Mouse (Mus musculus): ENCODE measurements at regions not wholly inside any gene's neighbourhood (a gene's known extent, or its start where the extent isn't known, plus 50 kb on each side); places are given as distances from the start of the nearest gene placed in this dataset.
"Not testable (repeated sequence)": the region's sequence is repeated elsewhere in the genome, so short reads cannot be mapped to it uniquely, and the experiment has no call there.

GRCm38 (mm10) chr7:111858291-111858690 lies 78.5 kb upstream of the Galnt18 start:
- H3K36me3 ChIP-seq (ENCODE audit: insufficient read depth, low read length); ATAC-seq (ENCODE audit: low FRiP score, low TSS enrichment); H3K9ac ChIP-seq (replicated peaks; ENCODE audit: low read length); H3K27ac ChIP-seq (ENCODE audit: low read length); H3K4me2 ChIP-seq (replicated peaks; ENCODE audit: low read depth, low read length); H3K4me3 ChIP-seq (ENCODE audit: low read length); H3K4me1 ChIP-seq (ENCODE audit: insufficient read depth, low read length); H3K27me3 ChIP-seq (ENCODE audit: insufficient read depth, low read length); H3K9me3 ChIP-seq (ENCODE audit: low read length): not testable (repeated sequence)
- WGBS = 87% methylated on average over 8 of the region's 8 CpGs

- no peaks in the 10 kb centered on the region for H3K4me1 ChIP-seq (ENCODE audit: insufficient read depth, low read length)
- no peak overlapping the region for H3K27ac ChIP-seq (ENCODE audit: low read length)
- 73% methylated on average over 5 of the region's 5 CpGs for WGBS
- H3K9ac ChIP-seq (replicated peaks; ENCODE audit: low read length) = no peak overlapping the region
- H3K36me3 ChIP-seq (ENCODE audit: insufficient read depth, low read length) = no peaks in the 10 kb centered on the region
- H3K27me3 ChIP-seq (ENCODE audit: insufficient read depth, low read length) = no peaks in the 10 kb centered on the region
- ATAC-seq (ENCODE audit: low FRiP score, low TSS enrichment) = no peak
- no peak overlapping the region for H3K4me3 ChIP-seq (ENCODE audit: low read length)
- H3K4me2 ChIP-seq (replicated peaks; ENCODE audit: low read depth, low read length) = no peak overlapping the region
- no peaks in the 10 kb centered on the region for H3K9me3 ChIP-seq (ENCODE audit: low read length)
Measured at GRCm38 (mm10) chr7:111856977-111857376, 77.2 kb upstream of the Galnt18 start.

- H3K9me3 ChIP-seq (ENCODE audit: low read length) = no peaks in the 10 kb centered on the region
- ATAC-seq (ENCODE audit: low FRiP score, low TSS enrichment) = no peak
- WGBS = 44% methylated on average over 3 of the region's 3 CpGs
- no peak overlapping the region for H3K9ac ChIP-seq (replicated peaks; ENCODE audit: low read length)
- no peak overlapping the region for H3K27ac ChIP-seq (ENCODE audit: low read length)
- no peaks in the 10 kb centered on the region for H3K4me1 ChIP-seq (ENCODE audit: insufficient read depth, low read length)
- H3K4me3 ChIP-seq (ENCODE audit: low read length) = no peak overlapping the region
- no peak overlapping the region for H3K4me2 ChIP-seq (replicated peaks; ENCODE audit: low read depth, low read length)
- H3K36me3 ChIP-seq (ENCODE audit: insufficient read depth, low read length) = no peaks in the 10 kb centered on the region
- no peaks in the 10 kb centered on the region for H3K27me3 ChIP-seq (ENCODE audit: insufficient read depth, low read length)
Measured at GRCm38 (mm10) chr7:111855309-111855708, 75.5 kb upstream of the Galnt18 start.

GRCm38 (mm10) chr7:111846417-111846816 lies 66.6 kb upstream of the Galnt18 start:
- Histone ChIP-seq H3K9ac (replicated peaks; ENCODE audit: low read length) (no peak overlapping the region), H3K27ac (ENCODE audit: low read length) (no peak overlapping the region), H3K4me3 (ENCODE audit: low read length) (no peak overlapping the region), H3K27me3 (ENCODE audit: insufficient read depth, low read length) (no peaks in the 10 kb centered on the region), H3K4me2 (replicated peaks; ENCODE audit: low read depth, low read length) (no peak overlapping the region), H3K9me3 (ENCODE audit: low read length) (no peaks in the 10 kb centered on the region; the same call in 1 of the 2 replicates), H3K36me3 (ENCODE audit: insufficient read depth, low read length) (no peaks in the 10 kb centered on the region), H3K4me1 (ENCODE audit: insufficient read depth, low read length) (no peaks in the 10 kb centered on the region)
- no peak for ATAC-seq (ENCODE audit: low FRiP score, low TSS enrichment)
- WGBS = 60% methylated on average over 1 of the region's 1 CpGs

- WGBS = 85% methylated on average over 4 of the region's 4 CpGs
- Histone ChIP-seq H3K36me3 (ENCODE audit: insufficient read depth, low read length) (no peaks in the 10 kb centered on the region), H3K4me1 (ENCODE audit: insufficient read depth, low read length) (no peaks in the 10 kb centered on the region), H3K27me3 (ENCODE audit: insufficient read depth, low read length) (no peaks in the 10 kb centered on the region), H3K4me3 (ENCODE audit: low read length) (no peak overlapping the region), H3K9ac (replicated peaks; ENCODE audit: low read length) (no peak overlapping the region), H3K4me2 (replicated peaks; ENCODE audit: low read depth, low read length) (no peak overlapping the region), H3K9me3 (ENCODE audit: low read length) (peaks cover 4% of the 10 kb centered on the region; the same call in 1 of the 2 replicates), H3K27ac (ENCODE audit: low read length) (no peak overlapping the region)
- ATAC-seq (ENCODE audit: low FRiP score, low TSS enrichment) = no peak
Measured at GRCm38 (mm10) chr7:111843715-111844114, 63.9 kb upstream of the Galnt18 start.

- H3K27me3 ChIP-seq (ENCODE audit: insufficient read depth, low read length) = no peaks in the 10 kb centered on the region
- H3K4me3 ChIP-seq (ENCODE audit: low read length) = no peak overlapping the region
- no peaks in the 10 kb centered on the region for H3K4me1 ChIP-seq (ENCODE audit: insufficient read depth, low read length)
- no peak for ATAC-seq (ENCODE audit: low FRiP score, low TSS enrichment)
- H3K36me3 ChIP-seq (ENCODE audit: insufficient read depth, low read length) = no peaks in the 10 kb centered on the region
- H3K9ac ChIP-seq (replicated peaks; ENCODE audit: low read length) = no peak overlapping the region
- 0 out of 2 replicates have a peak, but pooled peaks cover 4% of the 10 kb centered on the region for H3K9me3 ChIP-seq (ENCODE audit: low read length)
- 85% methylated on average over 1 of the region's 1 CpGs for WGBS
- H3K4me2 ChIP-seq (replicated peaks; ENCODE audit: low read depth, low read length) = no peak overlapping the region
- H3K27ac ChIP-seq (ENCODE audit: low read length) = no peak overlapping the region
Measured at GRCm38 (mm10) chr7:111840826-111841225, 61.0 kb upstream of the Galnt18 start.

GRCm38 (mm10) chr7:111838162-111838561 lies 58.4 kb upstream of the Galnt18 start:
- Histone ChIP-seq H3K9ac (replicated peaks; ENCODE audit: low read length) (no peak overlapping the region), H3K4me1 (ENCODE audit: insufficient read depth, low read length) (no peaks in the 10 kb centered on the region), H3K27me3 (ENCODE audit: insufficient read depth, low read length) (no peaks in the 10 kb centered on the region), H3K9me3 (ENCODE audit: low read length) (0 out of 2 replicates have a peak, but pooled peaks cover 4% of the 10 kb centered on the region), H3K4me2 (replicated peaks; ENCODE audit: low read depth, low read length) (no peak overlapping the region), H3K27ac (ENCODE audit: low read length) (no peak overlapping the region), H3K4me3 (ENCODE audit: low read length) (no peak overlapping the region), H3K36me3 (ENCODE audit: insufficient read depth, low read length) (no peaks in the 10 kb centered on the region)
- ATAC-seq (ENCODE audit: low FRiP score, low TSS enrichment) = no peak
- 60% methylated on average over 3 of the region's 3 CpGs for WGBS

- not testable (repeated sequence) for H3K9me3 ChIP-seq (ENCODE audit: low read length); H3K4me3 ChIP-seq (ENCODE audit: low read length); H3K27me3 ChIP-seq (ENCODE audit: insufficient read depth, low read length); H3K9ac ChIP-seq (replicated peaks; ENCODE audit: low read length); H3K4me1 ChIP-seq (ENCODE audit: insufficient read depth, low read length); H3K4me2 ChIP-seq (replicated peaks; ENCODE audit: low read depth, low read length); ATAC-seq (ENCODE audit: low FRiP score, low TSS enrichment); H3K36me3 ChIP-seq (ENCODE audit: insufficient read depth, low read length); H3K27ac ChIP-seq (ENCODE audit: low read length)
Measured at GRCm38 (mm10) chr7:111834356-111834755, 54.6 kb upstream of the Galnt18 start.

- H3K9ac ChIP-seq (replicated peaks; ENCODE audit: low read length) = no peak overlapping the region
- no peaks in the 10 kb centered on the region for H3K27me3 ChIP-seq (ENCODE audit: insufficient read depth, low read length)
- no peaks in the 10 kb centered on the region for H3K9me3 ChIP-seq (ENCODE audit: low read length)
- no peaks in the 10 kb centered on the region for H3K4me1 ChIP-seq (ENCODE audit: insufficient read depth, low read length)
- no peak overlapping the region for H3K4me2 ChIP-seq (replicated peaks; ENCODE audit: low read depth, low read length)
- no peak for ATAC-seq (ENCODE audit: low FRiP score, low TSS enrichment)
- no peak overlapping the region for H3K27ac ChIP-seq (ENCODE audit: low read length)
- WGBS = 88% methylated on average over 1 of the region's 1 CpGs
- H3K4me3 ChIP-seq (ENCODE audit: low read length) = no peak overlapping the region
- H3K36me3 ChIP-seq (ENCODE audit: insufficient read depth, low read length) = no peaks in the 10 kb centered on the region
Measured at GRCm38 (mm10) chr7:111829931-111830330, 50.2 kb upstream of the Galnt18 start.

Measured in kidney, embryonic 16.5 days (tissue).